Mouse (Mus musculus) heart, embryonic 13.5 days (tissue): ENCODE data around the gene Amy1. TPM values are rescaled to one million over a fixed set of nuclear protein-coding genes. Genes with fewer than 3 reads are reported as not detected.
"Not testable (repeated sequence)": the region's sequence is repeated elsewhere in the genome, so short reads cannot be mapped to it uniquely, and the experiment has no call there.

ENCODE experiments used
- ATAC-seq: fragments of 200-750 bp; cut with Nextera tagmentation; 2 replicates; pipeline ENCODE4 v1.8.0; 2017; ENCODE audit warnings: moderate TSS enrichment; ENCODE audit not compliant: insufficient number of reproducible peaks, low FRiP score, low TSS enrichment; ENCODE audit errors: extremely low read depth
- H3K27ac ChIP-seq: fragments of 300-500 bp; sonication (generic); replicated peaks from 2 replicates; pipeline ENCODE4 v1.5.1; 2015; ENCODE audit warnings: moderate library complexity, mild to moderate bottlenecking, inconsistent platforms
- H3K27me3 ChIP-seq: fragments of 300-500 bp; sonication (generic); replicated peaks from 2 replicates; pipeline ENCODE4 v1.6.1; 2015; ENCODE audit warnings: mild to moderate bottlenecking, inconsistent platforms
- H3K36me3 ChIP-seq: fragments of 300-500 bp; sonication (generic); 2 replicates; pipeline ENCODE4 v1.6.1; 2015; ENCODE audit warnings: mild to moderate bottlenecking, inconsistent platforms
- H3K4me1 ChIP-seq: fragments of 300-500 bp; sonication (generic); 2 replicates; pipeline ENCODE4 v1.6.1; 2015; ENCODE audit warnings: inconsistent platforms
- H3K4me2 ChIP-seq: fragments of 300-500 bp; sonication (generic); 2 replicates; pipeline ENCODE4 v1.6.1; 2015; ENCODE audit warnings: inconsistent platforms, mild to moderate bottlenecking, moderate library complexity
- H3K4me3 ChIP-seq: fragments of 300-500 bp; sonication (generic); 2 replicates; pipeline ENCODE4 v1.5.1; 2015; ENCODE audit warnings: moderate library complexity, mild to moderate bottlenecking, inconsistent platforms
- H3K9ac ChIP-seq: fragments of 300-500 bp; sonication (generic); 2 replicates; pipeline ENCODE4 v1.6.1; 2015; ENCODE audit warnings: inconsistent platforms, mild to moderate bottlenecking, moderate library complexity
- H3K9me3 ChIP-seq: fragments of 300-500 bp; sonication (generic); 2 replicates; pipeline ENCODE4 v1.6.1; 2016; ENCODE audit warnings: inconsistent platforms
- WGBS: fragments of 180-500 bp; shearing (Covaris S2); methylation state at CpG from one replicate; pipeline ENCODE4 v1.1.7; 2015; ENCODE audit warnings: mixed read lengths; 5-methylcytosine and 5-hydroxymethylcytosine counted together
- polyA plus RNA-seq: library from polyadenylated mRNA; unstranded; fragments of >200 nt; fragmentation: Nextera tagmentation; extraction: Ambion mirVana; gene quantifications from 2 replicates; pipeline ENCODE4 v1.2.1, GENCODE M21; 2015

Gene Amy1
- 1.7 and 1.9 TPM in 2 replicates for polyA plus RNA-seq

DNA sequence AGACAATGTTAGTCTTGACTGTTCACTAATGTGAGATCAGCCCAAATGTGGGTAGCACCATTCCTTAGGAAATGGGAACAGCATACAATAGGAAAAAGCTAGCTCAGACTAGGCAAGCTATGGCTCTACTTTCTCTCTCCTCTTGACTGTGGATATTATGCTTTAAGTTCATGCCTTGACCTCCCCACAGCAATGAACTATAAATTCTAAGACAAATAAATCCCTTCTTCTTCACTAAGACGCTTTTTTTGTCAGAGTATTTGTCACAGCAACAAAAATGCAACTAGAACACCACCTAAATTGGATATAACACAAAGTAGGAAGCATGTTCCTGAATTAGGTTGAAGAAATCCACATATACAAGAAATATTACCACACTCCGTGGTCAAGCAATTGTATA is at the start of gene Amy1:
TSS of gene Amy1 (minus strand) at position 101 of the 400 bp plus-strand sequence.
- Histone ChIP-seq H3K4me1 (no peaks in the 10 kb centered on the region), H3K36me3 (peaks cover 46% of the 10 kb centered on the region), H3K27ac (no peak within 1 kb of the TSS), H3K9ac (no peak within 1 kb of the TSS), H3K9me3 (no peaks in the 10 kb centered on the region), H3K4me3 (no peak within 1 kb of the TSS), H3K27me3 (no peaks in the 10 kb centered on the region), H3K4me2 (no peak within 1 kb of the TSS)
- no peak for ATAC-seq
- WGBS = 89% methylated on average over 2 of the region's 2 CpGs

DNA sequence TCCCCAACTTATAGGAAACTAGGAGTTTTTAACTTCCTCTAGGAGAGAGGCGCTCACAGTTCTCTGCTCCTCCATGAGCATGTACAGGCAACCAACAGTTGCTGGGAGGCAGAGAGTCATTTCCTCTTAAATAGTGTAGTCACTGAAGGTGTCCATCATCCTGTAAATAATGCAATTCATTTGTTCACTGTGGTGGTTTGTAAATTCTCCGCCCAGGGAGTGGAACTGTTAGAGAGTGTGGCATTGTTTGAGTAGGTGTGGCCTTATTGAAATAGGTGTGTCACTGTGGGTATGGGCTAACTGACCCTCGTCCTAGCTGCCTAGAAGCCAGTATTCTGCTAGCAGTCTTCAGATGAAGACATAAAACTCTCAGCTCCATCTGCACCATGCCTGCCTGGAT is 47.8 kb upstream of the Amy1 start:
- no peaks in the 10 kb centered on the region for H3K36me3 ChIP-seq
- H3K4me3 ChIP-seq = no peak overlapping the region
- no peak overlapping the region for H3K9ac ChIP-seq
- no peak overlapping the region for H3K4me2 ChIP-seq
- H3K9me3 ChIP-seq = no peaks in the 10 kb centered on the region
- H3K27me3 ChIP-seq = no peaks in the 10 kb centered on the region
- H3K27ac ChIP-seq = no peak overlapping the region
- ATAC-seq = no peak
- H3K4me1 ChIP-seq = no peaks in the 10 kb centered on the region
- 68% methylated on average over 3 of the region's 3 CpGs for WGBS

DNA sequence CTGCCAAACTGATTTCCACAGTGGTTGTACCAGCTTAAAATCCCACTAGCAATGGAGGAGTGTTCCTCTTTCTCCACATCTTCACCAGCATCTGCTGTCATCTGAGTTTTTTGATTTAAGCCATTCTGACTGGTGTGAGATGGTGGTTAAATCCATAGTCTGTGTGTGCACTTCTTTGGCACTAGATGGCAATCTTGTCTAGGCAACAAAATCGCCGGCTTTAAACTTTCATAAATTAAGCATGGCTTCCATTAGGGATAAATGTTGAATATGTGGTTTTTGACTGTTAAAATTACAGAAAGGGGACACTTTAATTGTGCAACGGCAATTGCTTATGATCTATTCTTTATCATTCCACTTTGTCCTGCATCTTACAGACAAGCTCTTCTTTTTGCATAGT is 44.9 kb upstream of the Amy1 start:
- H3K9ac ChIP-seq, H3K4me2 ChIP-seq, ATAC-seq, H3K27me3 ChIP-seq, H3K4me1 ChIP-seq, H3K27ac ChIP-seq, H3K36me3 ChIP-seq, H3K4me3 ChIP-seq, H3K9me3 ChIP-seq: not testable (repeated sequence)
- WGBS = 36% methylated on average over 3 of the region's 3 CpGs

DNA sequence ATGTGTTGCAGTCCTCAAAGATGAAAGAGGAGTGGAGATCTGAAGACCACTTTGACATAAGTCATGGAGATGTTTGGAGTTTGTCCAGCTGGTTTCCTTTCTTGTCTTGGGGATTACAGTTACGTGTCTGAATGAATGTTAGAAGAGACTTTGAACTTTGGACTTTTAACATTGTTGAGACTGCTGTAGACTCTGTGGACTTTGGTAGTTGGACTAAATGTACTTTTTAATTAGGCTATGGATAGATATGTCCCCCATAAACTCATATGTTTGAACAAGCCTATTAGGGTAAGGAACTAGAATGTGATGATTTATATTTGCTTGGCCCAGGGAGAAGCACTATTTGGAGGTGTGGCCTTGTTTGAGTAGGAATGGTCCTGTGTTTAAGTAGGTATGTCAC is 33.0 kb upstream of the Amy1 start:
- no peaks in the 10 kb centered on the region; the same call in 1 of the 2 replicates for H3K9me3 ChIP-seq
- H3K4me2 ChIP-seq = no peak overlapping the region
- no peak overlapping the region for H3K9ac ChIP-seq
- no peaks in the 10 kb centered on the region for H3K4me1 ChIP-seq
- no peak overlapping the region for H3K27ac ChIP-seq
- no peak for ATAC-seq
- H3K36me3 ChIP-seq = no peaks in the 10 kb centered on the region
- no peaks in the 10 kb centered on the region for H3K27me3 ChIP-seq
- 72% methylated on average over 1 of the region's 1 CpGs for WGBS
- no peak overlapping the region for H3K4me3 ChIP-seq

DNA sequence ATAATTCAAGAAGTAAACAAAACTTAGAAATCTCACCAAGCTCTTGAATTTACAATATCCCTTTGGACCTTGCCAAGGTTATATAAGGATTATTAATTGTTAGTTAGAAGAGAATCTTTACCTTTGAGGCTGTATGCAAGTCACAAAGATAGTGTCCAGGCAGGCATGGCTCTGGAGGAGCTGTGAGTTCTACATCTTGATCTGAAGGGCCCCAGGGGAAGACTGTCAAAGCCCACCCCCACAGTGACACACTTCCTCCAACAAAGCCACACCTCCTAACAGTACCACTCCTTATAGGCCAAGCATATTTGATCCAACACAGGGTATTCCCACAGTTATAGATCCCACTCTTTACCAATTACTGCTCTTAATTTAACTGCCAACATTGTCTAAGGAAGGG is 27.7 kb upstream of the Amy1 start:
- Histone ChIP-seq H3K4me3 (no peak overlapping the region), H3K9me3 (no peaks in the 10 kb centered on the region), H3K4me1 (peaks cover 12% of the 10 kb centered on the region), H3K27ac (no peak overlapping the region), H3K9ac (no peak overlapping the region), H3K36me3 (no peaks in the 10 kb centered on the region), H3K27me3 (no peaks in the 10 kb centered on the region), H3K4me2 (no peak overlapping the region)
- no peak for ATAC-seq

DNA sequence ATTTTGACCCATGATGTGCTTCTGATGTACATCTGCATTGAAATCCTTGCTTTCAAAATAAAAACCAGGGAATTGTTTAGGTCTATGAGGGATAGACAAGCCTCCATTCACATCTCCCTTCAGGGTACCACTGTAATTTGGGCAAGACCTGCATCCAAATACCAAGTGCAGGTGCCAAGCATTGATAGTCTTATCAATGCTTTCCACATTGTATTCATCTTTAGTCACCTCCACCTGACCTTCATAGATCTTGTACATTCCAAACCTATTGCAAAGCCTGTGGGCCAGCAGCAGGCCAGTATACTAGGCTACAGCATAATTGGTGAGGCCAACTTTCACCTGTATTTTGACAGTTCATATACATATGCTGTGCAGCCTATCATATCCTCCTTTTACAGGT is 25.1 kb upstream of the Amy1 start:
- no peak for ATAC-seq

DNA sequence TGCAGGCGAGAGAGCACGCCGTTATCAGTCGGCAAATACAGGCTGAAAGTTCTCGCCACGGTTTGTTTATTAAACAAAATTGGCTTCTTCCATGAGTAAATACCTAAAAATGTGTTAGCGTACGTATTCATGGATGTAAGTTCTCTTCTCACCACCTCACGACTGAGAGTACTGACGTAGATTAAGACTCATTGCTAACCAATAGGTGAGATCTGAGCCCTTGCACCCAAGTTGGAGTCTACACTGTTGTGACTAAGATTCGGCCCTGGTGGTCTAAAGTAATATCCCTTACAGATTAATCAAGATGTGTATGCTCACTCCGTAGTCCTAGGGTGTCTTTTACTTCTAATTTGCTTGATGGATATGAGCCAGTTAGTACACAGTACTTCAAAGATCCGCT is 24.1 kb upstream of the Amy1 start:
- no peaks in the 10 kb centered on the region for H3K27me3 ChIP-seq
- H3K36me3 ChIP-seq = peaks cover 15% of the 10 kb centered on the region
- H3K9ac ChIP-seq = peak overlapping the region; percentile 94
- peak overlapping the region; percentile 82 for H3K4me3 ChIP-seq
- 11% methylated on average over 13 of the region's 13 CpGs for WGBS
- H3K4me2 ChIP-seq = peak overlapping the region; percentile 80
- peak overlapping the region; percentile 100 for H3K27ac ChIP-seq
- peaks cover 18% of the 10 kb centered on the region for H3K4me1 ChIP-seq
- no peaks in the 10 kb centered on the region for H3K9me3 ChIP-seq
- no peak for ATAC-seq

More for the DNA sequence above, 25.1 kb upstream of the Amy1 start:
- Histone ChIP-seq H3K27me3 (no peaks in the 10 kb centered on the region), H3K36me3 (peaks cover 9% of the 10 kb centered on the region), H3K9ac (no peak overlapping the region), H3K9me3 (no peaks in the 10 kb centered on the region), H3K27ac (no peak overlapping the region), H3K4me3 (no peak overlapping the region), H3K4me1 (peaks cover 18% of the 10 kb centered on the region), H3K4me2 (no peak overlapping the region; the same call in 1 of the 2 replicates)

DNA sequence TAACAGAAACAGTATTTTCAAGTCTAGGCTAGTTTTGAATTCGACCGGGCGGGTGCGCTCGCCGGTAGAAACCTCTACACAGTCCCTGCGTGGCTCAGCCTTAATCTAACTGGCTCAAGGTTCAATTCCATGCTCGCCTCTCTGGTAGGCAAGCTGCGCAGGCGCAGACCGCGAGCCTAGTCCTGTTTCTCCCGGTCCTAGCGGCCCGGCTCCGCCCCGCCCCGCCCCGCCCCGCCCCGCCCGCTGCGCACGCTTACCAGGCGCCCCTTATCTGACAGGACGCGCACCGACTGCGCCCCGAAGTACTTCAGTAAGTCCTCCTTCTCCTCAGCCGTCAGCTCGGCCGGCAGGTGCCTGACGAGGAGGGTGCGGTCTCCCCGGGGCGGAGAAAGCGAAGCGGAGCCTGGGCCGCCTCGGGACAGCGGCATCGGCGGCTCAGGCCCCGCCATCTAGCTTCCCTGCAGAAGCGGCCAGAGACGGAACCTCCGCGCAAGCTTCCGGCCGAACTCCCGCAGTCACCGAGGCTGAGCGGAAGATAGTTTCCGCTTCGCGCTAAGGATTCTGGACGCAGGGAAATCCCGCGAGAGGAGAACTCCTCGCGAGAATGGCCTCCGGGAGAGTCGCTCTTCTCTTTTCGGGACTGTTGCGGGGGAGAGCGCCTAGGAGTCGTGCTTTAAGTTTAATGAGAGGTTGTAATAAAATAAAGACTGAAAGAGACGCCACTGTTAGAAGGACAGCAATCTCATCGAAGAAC is 23.3 kb upstream of the Amy1 start, which contains the start of gene Rnpc3:
TSS of gene Rnpc3 (minus strand) at position 544 of the 754 bp plus-strand sequence.
- H3K4me2 ChIP-seq = peak within 1 kb of the TSS; percentile 80
- peak within 1 kb of the TSS; percentile 94 for H3K9ac ChIP-seq
- peak within 1 kb of the TSS; percentile 100 for H3K27ac ChIP-seq
- H3K4me1 ChIP-seq = peaks cover 18% of the 10 kb centered on the region
- ATAC-seq = peak; percentile 97
- WGBS = under 1% methylated on average over 68 of the region's 70 CpGs
- H3K4me3 ChIP-seq = peak within 1 kb of the TSS; percentile 82
- H3K9me3 ChIP-seq = no peaks in the 10 kb centered on the region
- peaks cover 15% of the 10 kb centered on the region for H3K36me3 ChIP-seq
- H3K27me3 ChIP-seq = no peaks in the 10 kb centered on the region

DNA sequence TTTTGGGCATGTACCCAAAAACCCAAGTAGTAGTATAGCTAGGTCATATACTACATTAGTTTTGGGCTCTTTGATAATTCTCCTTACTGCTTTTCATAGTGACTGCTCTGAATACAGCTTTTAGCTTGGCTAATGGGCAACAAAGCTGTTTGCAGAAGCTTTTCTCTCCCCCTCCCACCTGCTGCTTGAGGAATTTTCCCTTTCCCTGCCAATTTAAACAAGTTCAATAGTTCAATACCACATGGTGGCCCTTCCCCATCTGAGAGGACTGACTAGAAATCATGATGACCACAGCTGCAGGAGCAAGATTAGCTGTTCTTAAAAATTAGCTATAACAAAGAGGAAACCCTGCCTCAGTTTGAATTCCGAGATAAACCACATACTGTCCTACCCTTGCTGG is 15.7 kb downstream of the Amy1 start:
- 79% methylated on average over 1 of the region's 1 CpGs for WGBS

DNA sequence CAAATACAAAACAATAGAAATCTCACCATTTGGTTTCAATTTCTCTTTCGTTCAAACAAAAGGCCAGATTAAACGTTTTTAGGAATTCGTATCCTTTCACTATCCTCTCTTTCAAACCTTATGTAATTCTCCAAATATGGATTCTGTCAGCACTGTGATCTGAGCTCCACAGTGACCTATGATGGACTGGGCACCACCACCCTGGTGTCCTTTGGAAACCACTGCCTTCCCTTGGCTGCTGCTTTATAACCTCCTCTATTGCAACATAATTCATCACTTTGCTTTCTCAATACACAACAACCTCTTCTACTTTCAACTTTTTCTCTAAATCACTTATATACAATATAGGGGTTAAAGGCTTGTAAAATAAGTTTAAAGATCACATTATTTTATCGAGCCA is 31.9 kb downstream of the Amy1 start:
- H3K4me2 ChIP-seq = no peak overlapping the region
- no peak overlapping the region for H3K9ac ChIP-seq
- H3K27me3 ChIP-seq = no peaks in the 10 kb centered on the region
- WGBS = 66% methylated on average over 4 of the region's 4 CpGs
- no peaks in the 10 kb centered on the region for H3K9me3 ChIP-seq
- ATAC-seq = no peak
- H3K4me3 ChIP-seq = no peak overlapping the region
- no peaks in the 10 kb centered on the region for H3K36me3 ChIP-seq
- H3K4me1 ChIP-seq = no peaks in the 10 kb centered on the region
- no peak overlapping the region for H3K27ac ChIP-seq

More for the DNA sequence above, 15.7 kb downstream of the Amy1 start:
- no peaks in the 10 kb centered on the region for H3K4me1 ChIP-seq
- no peaks in the 10 kb centered on the region for H3K9me3 ChIP-seq
- H3K4me2 ChIP-seq = no peak overlapping the region
- no peaks in the 10 kb centered on the region for H3K27me3 ChIP-seq
- no peak for ATAC-seq
- no peak overlapping the region for H3K27ac ChIP-seq
- no peak overlapping the region for H3K9ac ChIP-seq
- no peak overlapping the region for H3K4me3 ChIP-seq
- peaks cover 11% of the 10 kb centered on the region for H3K36me3 ChIP-seq

DNA sequence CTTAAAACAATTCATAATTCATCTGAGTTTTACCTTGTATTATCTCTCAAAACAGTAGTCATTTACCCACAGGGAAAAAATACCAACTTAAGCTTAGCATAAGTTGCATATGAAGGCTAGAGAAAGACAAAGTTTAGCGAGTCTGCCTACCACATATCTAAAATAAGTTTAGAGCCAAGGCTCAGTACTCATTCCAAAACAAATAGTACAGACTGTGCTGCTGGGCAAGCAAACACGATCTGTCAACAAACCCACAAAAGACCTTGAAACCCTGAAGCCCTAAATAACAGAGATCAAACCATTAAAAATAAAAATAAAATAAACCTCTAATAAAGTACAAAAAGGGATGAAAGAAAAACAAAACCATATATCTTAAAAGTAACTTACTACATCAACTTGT is 32.4 kb downstream of the Amy1 start:
- no peaks in the 10 kb centered on the region for H3K9me3 ChIP-seq

DNA sequence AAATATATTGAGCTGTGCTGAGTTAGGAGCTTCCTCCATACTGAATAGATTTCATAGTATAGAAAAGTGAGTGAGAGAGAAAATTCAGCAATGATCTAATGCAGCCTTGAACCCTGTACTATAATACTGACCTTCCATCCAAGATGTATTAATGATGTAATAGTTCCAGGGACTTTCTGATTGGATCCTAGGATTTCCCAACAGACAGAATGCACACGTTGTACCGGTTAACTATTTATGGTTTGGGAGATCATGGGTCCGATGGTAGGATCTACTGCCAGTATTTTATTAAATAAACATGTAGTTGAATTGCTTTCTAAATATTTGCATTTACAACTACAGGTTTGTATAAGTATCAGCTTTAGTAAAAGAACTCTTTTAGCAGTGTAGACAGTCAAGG is 34.3 kb downstream of the Amy1 start:
- Histone ChIP-seq H3K36me3 (no peaks in the 10 kb centered on the region), H3K27me3 (no peaks in the 10 kb centered on the region), H3K4me2 (no peak overlapping the region), H3K9me3 (no peaks in the 10 kb centered on the region), H3K9ac (no peak overlapping the region), H3K27ac (no peak overlapping the region), H3K4me3 (no peak overlapping the region), H3K4me1 (no peaks in the 10 kb centered on the region)
- no peak for ATAC-seq
- WGBS = 69% methylated on average over 3 of the region's 3 CpGs

More for the DNA sequence above, 32.4 kb downstream of the Amy1 start:
- Histone ChIP-seq H3K27me3 (no peaks in the 10 kb centered on the region), H3K36me3 (no peaks in the 10 kb centered on the region), H3K27ac (no peak overlapping the region), H3K4me2 (no peak overlapping the region), H3K9ac (no peak overlapping the region), H3K4me3 (no peak overlapping the region), H3K4me1 (no peaks in the 10 kb centered on the region)
- 52% methylated on average over 2 of the region's 2 CpGs for WGBS
- ATAC-seq = no peak
